Mouse (Mus musculus) limb, embryonic 14.5 days (tissue): ENCODE data around the gene Pomgnt1. TPM values are rescaled to one million over a fixed set of nuclear protein-coding genes. Genes with fewer than 3 reads are reported as not detected.

Experiments
- ATAC-seq: fragments of 200-750 bp; cut with Nextera tagmentation; 2 replicates; pipeline ENCODE4 v1.8.0; 2017; ENCODE audit warnings: low read depth, moderate number of reproducible peaks, moderate TSS enrichment; ENCODE audit not compliant: low FRiP score
- DNase-seq: peaks from one replicate; pipeline ENCODE4 v3.0.0-alpha.2; 2015; ENCODE audit warnings: low spot score
- H3K27ac ChIP-seq: fragments of 300-500 bp; sonication (generic); replicated peaks from 2 replicates; pipeline ENCODE4 v1.5.1; 2014; ENCODE audit warnings: low read depth, mild to moderate bottlenecking, low read length, moderate library complexity, mixed read lengths
- H3K27me3 ChIP-seq: fragments of 300-500 bp; sonication (generic); 2 replicates; pipeline ENCODE4 v1.6.1; 2014; ENCODE audit warnings: low read length, mixed read lengths; ENCODE audit not compliant: control insufficient read depth, insufficient read depth
- H3K36me3 ChIP-seq: fragments of 300-500 bp; sonication (generic); 2 replicates; pipeline ENCODE4 v1.6.1; 2014; ENCODE audit warnings: mild to moderate bottlenecking, low read length, moderate library complexity, mixed read lengths; ENCODE audit not compliant: control insufficient read depth, insufficient read depth
- H3K4me1 ChIP-seq: fragments of 300-500 bp; sonication (generic); 2 replicates; pipeline ENCODE4 v1.6.1; 2014; ENCODE audit warnings: antibody characterized with exemption, low read length, mixed read lengths; ENCODE audit not compliant: control insufficient read depth, insufficient read depth
- H3K4me2 ChIP-seq: fragments of 300-500 bp; sonication (generic); replicated peaks from 2 replicates; pipeline ENCODE4 v1.6.1; 2014; ENCODE audit warnings: low read depth, mild to moderate bottlenecking, low read length, moderate library complexity; ENCODE audit not compliant: severe bottlenecking
- H3K4me3 ChIP-seq: fragments of 300-500 bp; sonication (generic); replicated peaks from 2 replicates; pipeline ENCODE4 v1.5.1; 2014; ENCODE audit warnings: low read length
- H3K9ac ChIP-seq: fragments of 300-500 bp; sonication (generic); 2 replicates; pipeline ENCODE4 v1.6.1; 2014; ENCODE audit warnings: mild to moderate bottlenecking, low read depth, low read length, moderate library complexity; ENCODE audit not compliant: severe bottlenecking
- H3K9me3 ChIP-seq: fragments of 300-500 bp; sonication (generic); 2 replicates; pipeline ENCODE4 v1.6.1; 2016; ENCODE audit warnings: low read length; ENCODE audit not compliant: control insufficient read depth
- POLR2A ChIP-seq: fragments of 200-500 bp; IDR thresholded peaks from 2 replicates; pipeline ENCODE4 v1.8.0; 2012; ENCODE audit warnings: inconsistent platforms, mild to moderate bottlenecking, moderate library complexity, borderline replicate concordance; ENCODE audit not compliant: insufficient read depth, insufficient read length; ENCODE audit errors: extremely low read depth
- WGBS: fragments of 180-500 bp; shearing (Covaris S2); extraction: QIAGEN DNeasy Blood & Tissue Kit; methylation state at CpG from one replicate; pipeline ENCODE4 v1.1.7; 2014; 5-methylcytosine and 5-hydroxymethylcytosine counted together
- polyA plus RNA-seq, 2 experiments: library from polyadenylated mRNA; depleted of rRNA in 1 of 2; stranded (reverse) in 1 of 2; unstranded in 1 of 2; fragments of >200 nt; fragmentation: Nextera tagmentation in 1 of 2; extraction: Ambion mirVana in 1 of 2; gene quantifications; 2 replicates each; pipeline versions ENCODE4 v1.2.1 to v1.2.3; 2012 to 2014

Gene Pomgnt1
- polyA plus RNA-seq, 2 experiments: 62.7 to 79.6 TPM

GRCm38 (mm10) chr4:116159912-116160311, 36.3 kb downstream of the Pomgnt1 start:
- no peak overlapping the region for H3K4me3 ChIP-seq
- no peak overlapping the region for H3K9ac ChIP-seq
- no peak for TF ChIP-seq POLR2A
- H3K9me3 ChIP-seq: no peaks in the 10 kb centered on the region
- no peak overlapping the region for H3K4me2 ChIP-seq
- 80% methylated on average over 3 of the region's 3 CpGs for WGBS
- H3K27me3 ChIP-seq: no peaks in the 10 kb centered on the region
- ATAC-seq: no peak
- H3K36me3 ChIP-seq: peaks cover 65% of the 10 kb centered on the region
- H3K27ac ChIP-seq: no peak overlapping the region
- DNase-seq: no peak
- no peaks in the 10 kb centered on the region for H3K4me1 ChIP-seq

- Histone ChIP-seq H3K4me3 (no peak overlapping the region), H3K4me2 (no peak overlapping the region), H3K27ac (no peak overlapping the region), H3K4me1 (0 out of 2 replicates have a peak, but pooled peaks cover 1% of the 10 kb centered on the region), H3K27me3 (no peaks in the 10 kb centered on the region), H3K9me3 (no peaks in the 10 kb centered on the region), H3K36me3 (peaks cover 56% of the 10 kb centered on the region), H3K9ac (no peak overlapping the region)
- WGBS: 94% methylated on average over 3 of the region's 3 CpGs
- no peak for DNase-seq
- ATAC-seq: no peak
- TF ChIP-seq POLR2A: no peak
Observed at GRCm38 (mm10) chr4:116160769-116161168, 37.1 kb downstream of the Pomgnt1 start.

GRCm38 (mm10) chr4:116162142-116162541, 38.5 kb downstream of the Pomgnt1 start:
- Histone ChIP-seq H3K27ac (no peak overlapping the region), H3K4me2 (no peak overlapping the region), H3K27me3 (no peaks in the 10 kb centered on the region), H3K9me3 (no peaks in the 10 kb centered on the region), H3K4me3 (no peak overlapping the region), H3K4me1 (peaks cover 7% of the 10 kb centered on the region; the same call in 1 of the 2 replicates), H3K36me3 (peaks cover 43% of the 10 kb centered on the region), H3K9ac (no peak overlapping the region)
- DNase-seq (no peak), ATAC-seq (no peak)
- WGBS: 83% methylated on average over 4 of the region's 4 CpGs
- TF ChIP-seq POLR2A: no peak

- ATAC-seq: no peak
- 82% methylated on average over 2 of the region's 2 CpGs for WGBS
- TF ChIP-seq POLR2A: no peak
Observed at GRCm38 (mm10) chr4:116164759-116165554, 41.3 kb downstream of the Pomgnt1 start.

GRCm38 (mm10) chr4:116165708-116166407, 42.2 kb downstream of the Pomgnt1 start:
- Histone ChIP-seq H3K27me3 (no peaks in the 10 kb centered on the region), H3K4me2 (no peak overlapping the region), H3K9me3 (no peaks in the 10 kb centered on the region), H3K4me1 (peaks cover 7% of the 10 kb centered on the region; the same call in 1 of the 2 replicates), H3K27ac (no peak overlapping the region), H3K9ac (no peak overlapping the region), H3K4me3 (no peak overlapping the region), H3K36me3 (0 out of 2 replicates have a peak, but pooled peaks cover 5% of the 10 kb centered on the region)
- DNase-seq: no peak
- no peak for ATAC-seq
- no peak for TF ChIP-seq POLR2A
- 49% methylated on average over 8 of the region's 8 CpGs for WGBS

More at GRCm38 (mm10) chr4:116164759-116165554, 41.3 kb downstream of the Pomgnt1 start:
- no peak for DNase-seq
- Histone ChIP-seq H3K4me1 (peaks cover 7% of the 10 kb centered on the region; the same call in 1 of the 2 replicates), H3K4me3 (no peak overlapping the region), H3K9me3 (no peaks in the 10 kb centered on the region), H3K36me3 (peaks cover 14% of the 10 kb centered on the region; the same call in 1 of the 2 replicates), H3K27ac (no peak overlapping the region; the same call in 1 of the 2 replicates), H3K27me3 (no peaks in the 10 kb centered on the region), H3K4me2 (no peak overlapping the region), H3K9ac (no peak overlapping the region)
